8 mouse cellular contexts compared by ENCODE assay signal in the genomic region with DNA sequence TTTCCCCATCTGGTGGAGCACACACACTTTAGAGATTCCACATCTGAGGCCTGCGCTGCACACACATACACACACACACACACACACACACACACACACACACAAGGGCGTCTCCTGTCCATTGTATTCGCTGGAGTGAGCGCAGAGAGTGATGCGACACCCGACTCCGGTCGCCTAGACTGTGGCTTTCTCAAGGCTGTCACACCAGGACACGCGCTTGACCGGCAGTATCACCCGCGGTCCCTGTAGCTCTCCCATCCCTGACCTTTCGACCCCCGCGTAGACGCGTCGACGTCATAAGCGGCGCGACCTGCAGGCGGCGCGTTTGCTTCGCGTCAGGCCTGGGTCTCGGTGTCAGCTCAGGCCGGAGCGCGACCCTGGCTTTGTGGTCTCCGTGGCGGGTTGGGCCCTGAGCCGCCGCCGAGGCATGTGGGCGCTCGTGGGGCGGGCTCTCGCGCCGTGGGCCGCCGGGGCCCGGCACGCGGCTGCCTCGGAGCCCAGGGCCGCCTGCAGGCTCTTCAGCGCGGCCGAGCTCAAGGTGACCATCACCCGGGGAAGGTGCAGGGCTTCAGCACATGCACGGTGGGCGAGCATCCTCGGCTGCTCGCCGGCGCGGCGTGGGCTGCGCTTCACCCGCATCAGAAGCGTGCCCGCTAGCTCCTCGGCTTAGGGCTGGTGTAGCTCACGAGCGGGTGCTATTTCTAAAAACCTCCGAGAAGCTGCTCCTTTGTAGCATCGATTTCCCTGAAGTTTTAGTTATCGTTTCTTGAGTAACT. TPM values are rescaled to one million over a fixed set of nuclear protein-coding genes. Genes with fewer than 3 reads are reported as not detected.
DNase-seq lines count a peak whose midpoint lies in the region; ATAC-seq and TF ChIP-seq lines count a peak whose summit lies in the region.

Gene Guf1 (plus strand): TSS at position 296 of the 776 bp plus-strand sequence.

- peak; percentile 91 for ATAC-seq in cerebellum, adult (ENCODE audit: insufficient number of reproducible peaks, low FRiP score, low TSS enrichment)
- peak; percentile 91 for ATAC-seq in forebrain, embryonic 14.5 days
- peak; percentile 90 for ATAC-seq in neural tube, embryonic 15.5 days (ENCODE audit: low FRiP score)

- H3K4me2 ChIP-seq in forebrain, embryonic 14.5 days (ENCODE audit: low read length), result peak within 1 kb of the TSS; percentile 49
- peak within 1 kb of the TSS; percentile 74 for H3K4me2 ChIP-seq in neural tube, embryonic 15.5 days

- peak; percentile 48 for TF ChIP-seq POLR2A in ES-Bruce4 (IDR thresholded peaks at IDR 0.05; ENCODE audit: insufficient read depth, low read length)

- H3K27ac ChIP-seq in ES-Bruce4 (ENCODE audit: insufficient read depth, low read length), result no peak within 1 kb of the TSS
- peak within 1 kb of the TSS; percentile 81 for H3K27ac ChIP-seq in forebrain, embryonic 14.5 days (ENCODE audit: low read depth, low read length)
- H3K27ac ChIP-seq in neural tube, embryonic 15.5 days (replicated peaks), result peak within 1 kb of the TSS; percentile 91

- TF ChIP-seq CTCF in ES-Bruce4 (IDR thresholded peaks at IDR 0.05; ENCODE audit: low read depth, low read length), result no peak

- no peaks in the 10 kb centered on the region for H3K4me1 ChIP-seq in ES-Bruce4 (ENCODE audit: control insufficient read depth, insufficient read depth, low read length)
- no peaks in the 10 kb centered on the region for H3K4me1 ChIP-seq in forebrain, embryonic 14.5 days (ENCODE audit: control insufficient read depth, insufficient read depth, low read length)
- peaks cover 8% of the 10 kb centered on the region for H3K4me1 ChIP-seq in neural tube, embryonic 15.5 days

- intact Hi-C loops in heart, postnatal 14 days (cut with DNase I), result loop anchor here (5.0 kb wide), 1 partner anchor 35 kb away; the partner anchor contains the start of gene Gnpda2

- peak within 1 kb of the TSS; percentile 76 for H3K9ac ChIP-seq in ES-Bruce4 (ENCODE audit: low read depth, poor library complexity, severe bottlenecking)
- H3K9ac ChIP-seq in forebrain, embryonic 14.5 days (ENCODE audit: low read length), result peak within 1 kb of the TSS; percentile 97
- H3K9ac ChIP-seq in neural tube, embryonic 15.5 days (replicated peaks), result peak within 1 kb of the TSS; percentile 78

- H3K27me3 ChIP-seq in ES-Bruce4 (ENCODE audit: control insufficient read depth, insufficient read depth, low read length, poor library complexity, severe bottlenecking), result no peaks in the 10 kb centered on the region
- no peaks in the 10 kb centered on the region for H3K27me3 ChIP-seq in forebrain, embryonic 14.5 days (replicated peaks; ENCODE audit: control insufficient read depth, insufficient read depth, low read length)
- H3K27me3 ChIP-seq in neural tube, embryonic 15.5 days (replicated peaks), result no peaks in the 10 kb centered on the region

- peak within 1 kb of the TSS; percentile 85 for H3K4me3 ChIP-seq in ES-Bruce4 (ENCODE audit: low read depth, low read length)
- peak within 1 kb of the TSS; percentile 87 for H3K4me3 ChIP-seq in forebrain, embryonic 14.5 days (ENCODE audit: low read depth, low read length)
- H3K4me3 ChIP-seq in neural tube, embryonic 15.5 days (replicated peaks), result peak within 1 kb of the TSS; percentile 67

- DNase-seq in forebrain, embryonic 14.5 days (ENCODE audit: low spot score), result peak; percentile 90
- peak; percentile 94 to 98 for DNase-seq in heart, postnatal 14 days
- peak; percentile 96 for DNase-seq in layer of hippocampus, adult 11-12 months (ENCODE audit: low spot score)
- peak; percentile 92 to 94 for DNase-seq in lung, adult 18-20 months
- peak; percentile 94 for DNase-seq in testis, postnatal 14 days (ENCODE audit: low spot score)

- peaks cover 13% of the 10 kb centered on the region for H3K36me3 ChIP-seq in ES-Bruce4 (ENCODE audit: control insufficient read depth, insufficient read depth, low read length, poor library complexity, severe bottlenecking)
- H3K36me3 ChIP-seq in forebrain, embryonic 14.5 days (ENCODE audit: control insufficient read depth, insufficient read depth, low read length), result peaks cover 19% of the 10 kb centered on the region
- H3K36me3 ChIP-seq in neural tube, embryonic 15.5 days, result peaks cover 10% of the 10 kb centered on the region

- under 1% methylated on average over 68 of the region's 72 CpGs for WGBS in forebrain, embryonic 14.5 days
- under 1% methylated on average over 72 of the region's 72 CpGs for WGBS in neural tube, embryonic 15.5 days

- no peak for TF ChIP-seq EP300 in ES-Bruce4 (IDR thresholded peaks at IDR 0.05; ENCODE audit: insufficient read depth, low read depth, low read length)

- H3K9me3 ChIP-seq in ES-Bruce4 (replicated peaks; ENCODE audit: control insufficient read depth, insufficient read depth, low read length, poor library complexity, severe bottlenecking), result no peaks in the 10 kb centered on the region
- H3K9me3 ChIP-seq in forebrain, embryonic 14.5 days (replicated peaks; ENCODE audit: control insufficient read depth, low read length), result no peaks in the 10 kb centered on the region
- no peaks in the 10 kb centered on the region for H3K9me3 ChIP-seq in neural tube, embryonic 15.5 days (replicated peaks)

RNA-seq across cellular contexts. Expression of gene Guf1, which starts in this region (rescaled TPM):
- 26.7 and 32.2 TPM in 2 replicates for polyA plus RNA-seq in ES-Bruce4 (2011; ENCODE audit: insufficient read depth, insufficient read length, low read depth, missing spikeins)
- 33.4 and 37.9 TPM in 2 replicates for polyA plus RNA-seq in forebrain, embryonic 14.5 days (2014; fragmentation: Nextera tagmentation; extraction: Ambion mirVana)
- total RNA-seq in heart, postnatal 14 days (2021), result 10 to 100 TPM; 27.7 to 30.5 TPM
- polyA plus RNA-seq in neural tube, embryonic 15.5 days (2015; fragmentation: Nextera tagmentation; extraction: Ambion mirVana), result 53.9 and 55.4 TPM in 2 replicates
